Mouse (Mus musculus) stomach, postnatal 0 days (tissue): ENCODE data around the gene Olfr455. TPM values are rescaled to one million over a fixed set of nuclear protein-coding genes. Genes with fewer than 3 reads are reported as not detected.

Experiments used
- ATAC-seq: fragments of 200-750 bp; cut with Nextera tagmentation; 2 replicates; pipeline ENCODE4 v1.8.0; 2017; ENCODE audit not compliant: low FRiP score, low TSS enrichment
- DNase-seq: peaks from one replicate; pipeline ENCODE4 v3.0.0-alpha.2; 2016; ENCODE audit warnings: low spot score
- H3K27ac ChIP-seq: fragments of 300-500 bp; sonication (generic); replicated peaks from 2 replicates; pipeline ENCODE4 v1.5.1; 2014; ENCODE audit warnings: mild to moderate bottlenecking, control low read depth
- H3K27me3 ChIP-seq: fragments of 300-500 bp; sonication (generic); 2 replicates; pipeline ENCODE4 v1.6.1; 2014; ENCODE audit warnings: low read length; ENCODE audit not compliant: control insufficient read depth, insufficient read depth
- H3K36me3 ChIP-seq: fragments of 300-500 bp; sonication (generic); 2 replicates; pipeline ENCODE4 v1.6.1; 2014; ENCODE audit warnings: low read length, mixed read lengths; ENCODE audit not compliant: control insufficient read depth, insufficient read depth
- H3K4me1 ChIP-seq: fragments of 300-500 bp; sonication (generic); replicated peaks from 2 replicates; pipeline ENCODE4 v1.6.1; 2014; ENCODE audit warnings: antibody characterized with exemption; ENCODE audit not compliant: control insufficient read depth, insufficient read depth
- H3K4me2 ChIP-seq: fragments of 300-500 bp; sonication (generic); replicated peaks from 2 replicates; pipeline ENCODE4 v1.6.1; 2014; ENCODE audit warnings: low read depth, mild to moderate bottlenecking, control low read depth, moderate library complexity
- H3K4me3 ChIP-seq: fragments of 300-500 bp; sonication (generic); 2 replicates; pipeline ENCODE4 v1.5.1; 2014; ENCODE audit warnings: low read depth, low read length, control low read depth
- H3K9ac ChIP-seq: fragments of 300-500 bp; sonication (generic); 2 replicates; pipeline ENCODE4 v1.6.1; 2014; ENCODE audit warnings: mild to moderate bottlenecking, low read length, control low read depth, mixed read lengths
- H3K9me3 ChIP-seq: fragments of 300-500 bp; sonication (generic); 2 replicates; pipeline ENCODE4 v1.6.1; 2016; ENCODE audit warnings: low read length; ENCODE audit not compliant: control insufficient read depth
- CTCF ChIP-seq: IDR thresholded peaks from 2 replicates; pipeline ENCODE4 v1.5.1; 2016; ENCODE audit warnings: antibody characterized with exemption, low read depth, mild to moderate bottlenecking, moderate library complexity
- EP300 ChIP-seq: optimal IDR thresholded peaks from 2 replicates; pipeline ENCODE3; 2016; ENCODE audit warnings: antibody characterized with exemption
- WGBS: fragments of 180-500 bp; shearing (Covaris S2); extraction: QIAGEN DNeasy Blood & Tissue Kit; methylation state at CpG from one replicate; pipeline ENCODE4 v1.1.7; 2014; 5-methylcytosine and 5-hydroxymethylcytosine counted together
- polyA plus RNA-seq: library from polyadenylated mRNA; unstranded; fragments of >200 nt; fragmentation: Nextera tagmentation; extraction: Ambion mirVana; gene quantifications from 2 replicates; pipeline ENCODE4 v1.2.1, GENCODE M21; 2015

Gene Olfr455
- polyA plus RNA-seq, 1 experiment from 2014 or later = not detected

GRCm38 (mm10) chr6:42513461-42513860 lies 33.9 kb downstream of the Olfr455 start:
- H3K27ac ChIP-seq = no peak overlapping the region

GRCm38 (mm10) chr6:42509311-42509710 lies 38.1 kb downstream of the Olfr455 start:
- Histone ChIP-seq H3K4me3 (no peak overlapping the region), H3K4me1 (no peaks in the 10 kb centered on the region), H3K27ac (no peak overlapping the region), H3K36me3 (no peaks in the 10 kb centered on the region), H3K9ac (no peak overlapping the region), H3K4me2 (no peak overlapping the region), H3K27me3 (no peaks in the 10 kb centered on the region), H3K9me3 (no peaks in the 10 kb centered on the region)
- TF ChIP-seq EP300 (no peak), CTCF (no peak)
- DNase-seq (no peak), ATAC-seq (no peak)

More at GRCm38 (mm10) chr6:42513461-42513860, 33.9 kb downstream of the Olfr455 start:
- no peak overlapping the region for H3K9ac ChIP-seq
- no peak for DNase-seq
- no peaks in the 10 kb centered on the region for H3K4me1 ChIP-seq
- TF ChIP-seq CTCF (no peak), EP300 (no peak)
- no peaks in the 10 kb centered on the region for H3K27me3 ChIP-seq
- 41% methylated on average over 1 of the region's 1 CpGs for WGBS
- no peaks in the 10 kb centered on the region for H3K36me3 ChIP-seq
- H3K4me3 ChIP-seq = no peak overlapping the region
- no peaks in the 10 kb centered on the region for H3K9me3 ChIP-seq
- no peak overlapping the region for H3K4me2 ChIP-seq
- no peak for ATAC-seq

GRCm38 (mm10) chr6:42503478-42503877 lies 43.9 kb downstream of the Olfr455 start:
- H3K4me1 ChIP-seq = no peaks in the 10 kb centered on the region
- H3K36me3 ChIP-seq = no peaks in the 10 kb centered on the region
- H3K9ac ChIP-seq = no peak overlapping the region
- DNase-seq (no peak), ATAC-seq (no peak)
- no peak overlapping the region for H3K4me2 ChIP-seq
- no peaks in the 10 kb centered on the region for H3K9me3 ChIP-seq
- H3K27me3 ChIP-seq = no peaks in the 10 kb centered on the region
- WGBS = 54% methylated on average over 2 of the region's 2 CpGs
- H3K27ac ChIP-seq = no peak overlapping the region
- H3K4me3 ChIP-seq = no peak overlapping the region
- TF ChIP-seq CTCF (no peak), EP300 (no peak)

GRCm38 (mm10) chr6:42489731-42490130 lies 57.7 kb downstream of the Olfr455 start:
- Histone ChIP-seq H3K9ac (no peak overlapping the region), H3K4me3 (no peak overlapping the region), H3K9me3 (no peaks in the 10 kb centered on the region), H3K27me3 (no peaks in the 10 kb centered on the region), H3K4me1 (no peaks in the 10 kb centered on the region), H3K4me2 (no peak overlapping the region), H3K27ac (no peak overlapping the region), H3K36me3 (no peaks in the 10 kb centered on the region)
- DNase-seq (no peak), ATAC-seq (no peak)
- 57% methylated on average over 1 of the region's 1 CpGs for WGBS
- TF ChIP-seq EP300 (no peak), CTCF (no peak)

DNA sequence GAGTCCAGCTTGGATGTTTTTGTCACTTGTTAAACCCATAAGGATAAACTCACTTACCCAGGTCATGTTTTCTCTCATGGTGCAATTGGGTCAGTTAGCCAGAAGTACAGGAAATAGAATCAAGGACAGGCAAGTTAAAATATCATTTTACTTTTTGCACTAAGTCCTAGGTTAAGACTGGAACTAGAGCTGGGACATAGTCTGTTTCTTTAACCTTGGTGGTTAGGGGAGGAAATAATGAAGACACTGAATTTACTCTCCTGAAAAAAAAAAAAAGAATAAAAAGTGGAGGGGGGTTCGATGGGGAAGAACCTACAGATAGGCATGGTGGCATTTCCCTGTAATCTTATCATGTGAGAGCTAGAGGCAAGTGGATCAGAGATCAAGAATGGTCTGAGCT lies 60.3 kb downstream of the Olfr455 start, which contains the start of gene Olfr456:
Olfr456 (minus strand) TSS at position 101 of the 400 bp plus-strand sequence.
- Histone ChIP-seq H3K27me3 (no peaks in the 10 kb centered on the region), H3K4me1 (no peaks in the 10 kb centered on the region), H3K4me3 (no peak within 1 kb of the TSS), H3K9ac (no peak within 1 kb of the TSS), H3K9me3 (no peaks in the 10 kb centered on the region), H3K4me2 (no peak within 1 kb of the TSS), H3K27ac (no peak within 1 kb of the TSS), H3K36me3 (no peaks in the 10 kb centered on the region)
- no peak for TF ChIP-seq CTCF
- no peak for TF ChIP-seq EP300
- WGBS = 80% methylated on average over 1 of the region's 1 CpGs
- ATAC-seq = no peak
- no peak for DNase-seq

Other genes starting within 250 kb of the Olfr455 start
- gene Fam131b, start 222.9 kb downstream of the Olfr455 start, polyA plus RNA-seq = 0.10 and 0.12 TPM in 2 replicates
- gene Zyx, start 198.0 kb downstream of the Olfr455 start, polyA plus RNA-seq = 60.5 and 68.0 TPM in 2 replicates
- 19.9 and 20.1 TPM in 2 replicates for gene Epha1, start 174.3 kb downstream of the Olfr455 start, polyA plus RNA-seq
- gene Tas2r143, start 147.3 kb downstream of the Olfr455 start, polyA plus RNA-seq = not detected in 2 replicates
- gene Tas2r135, start 142.2 kb downstream of the Olfr455 start, polyA plus RNA-seq = not detected in 2 replicates
- not detected in 2 replicates for gene Tas2r126, start 113.1 kb downstream of the Olfr455 start, polyA plus RNA-seq
- not detected in 2 replicates for gene Olfr458, start 82.4 kb downstream of the Olfr455 start, polyA plus RNA-seq
- 0.02 TPM in 1 of 2 replicates, not detected in the other for gene Olfr457, start 71.3 kb downstream of the Olfr455 start, polyA plus RNA-seq
- gene Olfr456, start 60.4 kb downstream of the Olfr455 start, polyA plus RNA-seq = not detected in 2 replicates
- not detected in 2 replicates for gene Tcaf3, start 50.1 kb upstream of the Olfr455 start, polyA plus RNA-seq
- gene Tcaf2, start 97.7 kb upstream of the Olfr455 start, polyA plus RNA-seq = 10.0 and 11.5 TPM in 2 replicates
- gene Tcaf1, start 162.5 kb upstream of the Olfr455 start, polyA plus RNA-seq = 32.9 and 35.6 TPM in 2 replicates
- gene Olfr453, start 191.8 kb upstream of the Olfr455 start, polyA plus RNA-seq = not detected in 2 replicates
- not detected in 2 replicates for gene Olfr38, start 208.8 kb upstream of the Olfr455 start, polyA plus RNA-seq
- not detected in 2 replicates for gene Olfr452, start 237.5 kb upstream of the Olfr455 start, polyA plus RNA-seq